Mouse (Mus musculus) liver, embryonic 15.5 days (tissue): ENCODE results near the gene Ttf1. TPM values are rescaled to one million over a fixed set of nuclear protein-coding genes. Genes with fewer than 3 reads are reported as not detected.
"Not testable (repeated sequence)": the region's sequence is repeated elsewhere in the genome, so short reads cannot be mapped to it uniquely, and the experiment has no call there.

Source experiments
- ATAC-seq: fragments of 200-750 bp; cut with Nextera tagmentation; 2 replicates; pipeline ENCODE4 v1.8.0; 2017; ENCODE audit warnings: moderate number of reproducible peaks, mild to moderate bottlenecking, moderate library complexity; ENCODE audit not compliant: insufficient read depth
- H3K27ac ChIP-seq: fragments of 300-500 bp; sonication (generic); replicated peaks from 2 replicates; pipeline ENCODE4 v1.5.1; 2015; ENCODE audit warnings: mild to moderate bottlenecking, inconsistent platforms
- H3K27me3 ChIP-seq: fragments of 300-500 bp; sonication (generic); 2 replicates; pipeline ENCODE4 v1.6.1; 2015; ENCODE audit warnings: mild to moderate bottlenecking, inconsistent platforms
- H3K36me3 ChIP-seq: fragments of 300-500 bp; sonication (generic); replicated peaks from 2 replicates; pipeline ENCODE4 v1.6.1; 2015; ENCODE audit warnings: moderate library complexity, mild to moderate bottlenecking, inconsistent platforms
- H3K4me1 ChIP-seq: fragments of 300-500 bp; sonication (generic); replicated peaks from 2 replicates; pipeline ENCODE4 v1.6.1; 2015; ENCODE audit warnings: inconsistent platforms
- H3K4me2 ChIP-seq: fragments of 300-500 bp; sonication (generic); 2 replicates; pipeline ENCODE4 v1.6.1; 2015; ENCODE audit warnings: moderate library complexity, mild to moderate bottlenecking, inconsistent platforms
- H3K4me3 ChIP-seq: fragments of 300-500 bp; sonication (generic); replicated peaks from 2 replicates; pipeline ENCODE4 v1.5.1; 2015; ENCODE audit warnings: mild to moderate bottlenecking, inconsistent platforms
- H3K9ac ChIP-seq: fragments of 300-500 bp; sonication (generic); 2 replicates; pipeline ENCODE4 v1.6.1; 2015; ENCODE audit warnings: moderate library complexity, mild to moderate bottlenecking, inconsistent platforms
- H3K9me3 ChIP-seq: fragments of 300-500 bp; sonication (generic); replicated peaks from 2 replicates; pipeline ENCODE4 v1.6.1; 2016; ENCODE audit warnings: inconsistent platforms
- WGBS: fragments of 180-500 bp; shearing (Covaris S2); methylation state at CpG from one replicate; pipeline ENCODE4 v1.1.7; 2015; ENCODE audit warnings: mixed read lengths; ENCODE audit not compliant: insufficient replicate concordance; 5-methylcytosine and 5-hydroxymethylcytosine counted together
- polyA plus RNA-seq: library from polyadenylated mRNA; unstranded; fragments of >200 nt; fragmentation: Nextera tagmentation; extraction: Ambion mirVana; gene quantifications from 2 replicates; pipeline ENCODE4 v1.2.1, GENCODE M21; 2015

Ttf1 gene
- polyA plus RNA-seq, 1 experiment from 2014 or later, result 4.0 TPM

GRCm38 (mm10) chr2:29065796-29066195, 5.7 kb downstream of the Ttf1 start:
- Histone ChIP-seq H3K4me3 (no peak overlapping the region), H3K9ac (no peak overlapping the region), H3K36me3 (peaks cover 49% of the 10 kb centered on the region), H3K4me1 (peaks cover 18% of the 10 kb centered on the region), H3K27ac (no peak overlapping the region), H3K9me3 (no peaks in the 10 kb centered on the region), H3K27me3 (no peaks in the 10 kb centered on the region), H3K4me2 (no peak overlapping the region)
- no peak for ATAC-seq
- 75% methylated on average over 6 of the region's 6 CpGs for WGBS

GRCm38 (mm10) chr2:29066410-29066809, 6.3 kb downstream of the Ttf1 start:
- H3K4me2 ChIP-seq, result no peak overlapping the region
- no peak overlapping the region for H3K9ac ChIP-seq
- peaks cover 55% of the 10 kb centered on the region for H3K36me3 ChIP-seq
- no peaks in the 10 kb centered on the region for H3K27me3 ChIP-seq
- H3K4me3 ChIP-seq, result no peak overlapping the region
- peaks cover 12% of the 10 kb centered on the region for H3K4me1 ChIP-seq
- 75% methylated on average over 7 of the region's 7 CpGs for WGBS
- H3K9me3 ChIP-seq, result no peaks in the 10 kb centered on the region
- H3K27ac ChIP-seq, result no peak overlapping the region
- ATAC-seq, result no peak

- Histone ChIP-seq H3K27me3 (no peaks in the 10 kb centered on the region), H3K9me3 (no peaks in the 10 kb centered on the region), H3K36me3 (peaks cover 85% of the 10 kb centered on the region), H3K9ac (no peak overlapping the region), H3K4me1 (no peaks in the 10 kb centered on the region), H3K4me3 (no peak overlapping the region), H3K4me2 (no peak overlapping the region), H3K27ac (no peak overlapping the region)
- ATAC-seq, result no peak
- WGBS, result 80% methylated on average over 7 of the region's 7 CpGs
These were observed 14.6 kb downstream of the Ttf1 start for GRCm38 (mm10) chr2:29074676-29075075.

- Histone ChIP-seq H3K4me3 (no peak overlapping the region), H3K9me3 (no peaks in the 10 kb centered on the region), H3K4me2 (no peak overlapping the region), H3K4me1 (no peaks in the 10 kb centered on the region), H3K27ac (no peak overlapping the region), H3K9ac (no peak overlapping the region), H3K36me3 (peaks cover 87% of the 10 kb centered on the region), H3K27me3 (no peaks in the 10 kb centered on the region)
- WGBS, result 77% methylated on average over 11 of the region's 11 CpGs
- no peak for ATAC-seq
These were observed 15.4 kb downstream of the Ttf1 start for GRCm38 (mm10) chr2:29075331-29076070.

- H3K27me3 ChIP-seq, result no peaks in the 10 kb centered on the region
- WGBS, result 73% methylated on average over 2 of the region's 2 CpGs
- H3K27ac ChIP-seq, result no peak overlapping the region
- no peak overlapping the region for H3K4me2 ChIP-seq
- no peaks in the 10 kb centered on the region for H3K9me3 ChIP-seq
- no peak for ATAC-seq
- H3K4me3 ChIP-seq, result no peak overlapping the region
- H3K36me3 ChIP-seq, result peaks cover 87% of the 10 kb centered on the region
- H3K9ac ChIP-seq, result no peak overlapping the region
- no peaks in the 10 kb centered on the region for H3K4me1 ChIP-seq
These were observed 16.2 kb downstream of the Ttf1 start for GRCm38 (mm10) chr2:29076226-29076625.

- 73% methylated on average over 3 of the region's 3 CpGs for WGBS
- Histone ChIP-seq H3K4me2 (no peak overlapping the region), H3K9me3 (no peaks in the 10 kb centered on the region), H3K9ac (no peak overlapping the region), H3K36me3 (peaks cover 89% of the 10 kb centered on the region), H3K4me1 (no peaks in the 10 kb centered on the region), H3K4me3 (no peak overlapping the region), H3K27ac (no peak overlapping the region), H3K27me3 (no peaks in the 10 kb centered on the region)
- ATAC-seq, result no peak
These were observed 21.9 kb downstream of the Ttf1 start for GRCm38 (mm10) chr2:29081965-29082364.

- H3K4me2 ChIP-seq, result no peak overlapping the region
- no peak for ATAC-seq
- WGBS, result 85% methylated on average over 7 of the region's 7 CpGs
These were observed 26.0 kb downstream of the Ttf1 start for GRCm38 (mm10) chr2:29086026-29086425.

GRCm38 (mm10) chr2:29089276-29089675, 29.2 kb downstream of the Ttf1 start:
- ATAC-seq, result not testable (repeated sequence)

More at GRCm38 (mm10) chr2:29086026-29086425, 26.0 kb downstream of the Ttf1 start:
- no peak overlapping the region for H3K27ac ChIP-seq
- H3K36me3 ChIP-seq, result peaks cover 55% of the 10 kb centered on the region
- H3K4me3 ChIP-seq, result no peak overlapping the region
- no peaks in the 10 kb centered on the region for H3K4me1 ChIP-seq
- H3K9ac ChIP-seq, result no peak overlapping the region
- H3K9me3 ChIP-seq, result no peaks in the 10 kb centered on the region
- no peaks in the 10 kb centered on the region for H3K27me3 ChIP-seq

GRCm38 (mm10) chr2:29095674-29096073, 35.6 kb downstream of the Ttf1 start:
- H3K27me3 ChIP-seq, result no peaks in the 10 kb centered on the region
- no peak overlapping the region for H3K27ac ChIP-seq
- no peak for ATAC-seq
- H3K9ac ChIP-seq, result no peak overlapping the region
- no peaks in the 10 kb centered on the region for H3K4me1 ChIP-seq
- WGBS, result 73% methylated on average over 8 of the region's 8 CpGs
- no peaks in the 10 kb centered on the region for H3K9me3 ChIP-seq
- H3K4me2 ChIP-seq, result no peak overlapping the region
- no peak overlapping the region for H3K4me3 ChIP-seq
- no peaks in the 10 kb centered on the region for H3K36me3 ChIP-seq

More at GRCm38 (mm10) chr2:29089276-29089675, 29.2 kb downstream of the Ttf1 start:
- H3K4me3 ChIP-seq, H3K4me1 ChIP-seq, H3K9ac ChIP-seq, H3K27ac ChIP-seq, H3K27me3 ChIP-seq, H3K4me2 ChIP-seq, H3K9me3 ChIP-seq: not testable (repeated sequence)
- H3K36me3 ChIP-seq, result peaks cover 24% of the 10 kb centered on the region
- 67% methylated on average over 6 of the region's 6 CpGs for WGBS

- no peak overlapping the region for H3K9ac ChIP-seq
- no peaks in the 10 kb centered on the region for H3K9me3 ChIP-seq
- H3K27me3 ChIP-seq, result no peaks in the 10 kb centered on the region
- H3K4me3 ChIP-seq, result no peak overlapping the region
- H3K27ac ChIP-seq, result no peak overlapping the region
- H3K4me2 ChIP-seq, result no peak overlapping the region
- no peak for ATAC-seq
- no peaks in the 10 kb centered on the region for H3K4me1 ChIP-seq
- no peaks in the 10 kb centered on the region for H3K36me3 ChIP-seq
- 52% methylated on average over 4 of the region's 4 CpGs for WGBS
These were observed 36.7 kb downstream of the Ttf1 start for GRCm38 (mm10) chr2:29096751-29097150.

- no peaks in the 10 kb centered on the region for H3K4me1 ChIP-seq
These were observed 37.4 kb downstream of the Ttf1 start for GRCm38 (mm10) chr2:29097465-29097864.

GRCm38 (mm10) chr2:29097955-29098354, 37.9 kb downstream of the Ttf1 start:
- H3K9me3 ChIP-seq, ATAC-seq, H3K4me1 ChIP-seq, H3K27ac ChIP-seq, H3K9ac ChIP-seq, H3K4me3 ChIP-seq, H3K4me2 ChIP-seq, H3K36me3 ChIP-seq, H3K27me3 ChIP-seq: not testable (repeated sequence)
- 77% methylated on average over 5 of the region's 5 CpGs for WGBS

More at GRCm38 (mm10) chr2:29097465-29097864, 37.4 kb downstream of the Ttf1 start:
- Histone ChIP-seq H3K27ac (no peak overlapping the region), H3K9ac (no peak overlapping the region), H3K4me2 (no peak overlapping the region), H3K4me3 (no peak overlapping the region), H3K36me3 (no peaks in the 10 kb centered on the region), H3K27me3 (no peaks in the 10 kb centered on the region), H3K9me3 (no peaks in the 10 kb centered on the region)
- WGBS, result 63% methylated on average over 3 of the region's 3 CpGs
- no peak for ATAC-seq
